Mouse (Mus musculus) gastrocnemius, adult 2 months (tissue): ENCODE measurements around the gene Gm49354. TPM values are rescaled to one million over a fixed set of nuclear protein-coding genes. Genes with fewer than 3 reads are reported as not detected.
"Not testable (repeated sequence)": the region's sequence is repeated elsewhere in the genome, so short reads cannot be mapped to it uniquely, and the experiment has no call there.

ENCODE experiments used
- DNase-seq: peaks from one replicate; pipeline ENCODE4 v3.0.0; 2022
- H3K27ac ChIP-seq: fragments of 200-600 bp; 2 replicates; pipeline ENCODE4 v1.8.1; 2022; ENCODE audit warnings: mild to moderate bottlenecking
- H3K4me3 ChIP-seq: fragments of 200-600 bp; 2 replicates; pipeline ENCODE4 v1.8.1; 2022; ENCODE audit warnings: mild to moderate bottlenecking, moderate library complexity
- CTCF ChIP-seq: fragments of 200-600 bp; IDR thresholded peaks from 2 replicates; pipeline ENCODE4 v1.8.1; 2022; ENCODE audit warnings: antibody characterized with exemption, mild to moderate bottlenecking, moderate library complexity
- intact Hi-C: fragments of 180-260 bp; cut with DNase I; formaldehyde crosslinking; loops from one replicate; pipeline ENCODE4 v1.15.1; 2025
- total RNA-seq, 2 experiments: library from RNA; stranded (reverse); gene quantifications; 2 replicates each; pipeline ENCODE4 v1.2.3; 2021

The Gm49354 gene
- total RNA-seq, 2 experiments from 2014 or later = not detected

GRCm38 (mm10) chr13:59750310-59750709 is 31.7 kb downstream of the Gm49354 start:
- Histone ChIP-seq H3K4me3 (no peak overlapping the region), H3K27ac (no peak overlapping the region)
- DNase-seq = no peak
- intact Hi-C loops = no loop called here
- no peak for TF ChIP-seq CTCF

- Histone ChIP-seq H3K4me3 (no peak within 1 kb of the TSS), H3K27ac (no peak within 1 kb of the TSS)
- no peak for TF ChIP-seq CTCF
- intact Hi-C loops = no loop called here
- DNase-seq = no peak
Observed at GRCm38 (mm10) chr13:59746711-59747110, 35.3 kb downstream of the Gm49354 start, which contains the start of gene 1700014D04Rik. 1700014D04Rik (minus strand) TSS chr13:59746752.

- TF ChIP-seq CTCF = no peak
- intact Hi-C loops = no loop called here
- H3K4me3 ChIP-seq = no peak overlapping the region
- no peak overlapping the region for H3K27ac ChIP-seq
- no peak for DNase-seq
Observed at GRCm38 (mm10) chr13:59746164-59746563, 35.9 kb downstream of the Gm49354 start.

- intact Hi-C loops = no loop called here
- Histone ChIP-seq H3K4me3 (no peak overlapping the region), H3K27ac (no peak overlapping the region)
- no peak for DNase-seq
- no peak for TF ChIP-seq CTCF
Observed at GRCm38 (mm10) chr13:59745462-59745861, 36.6 kb downstream of the Gm49354 start.

GRCm38 (mm10) chr13:59741697-59742096 is 40.3 kb downstream of the Gm49354 start:
- Histone ChIP-seq H3K27ac (no peak overlapping the region), H3K4me3 (no peak overlapping the region)
- intact Hi-C loops = no loop called here
- DNase-seq = no peak
- peak; percentile 40; the same call in 1 of the 2 replicates for TF ChIP-seq CTCF

- Histone ChIP-seq H3K27ac (no peak overlapping the region), H3K4me3 (no peak overlapping the region)
- TF ChIP-seq CTCF = no peak
- DNase-seq = peak; percentile 55
- intact Hi-C loops = no loop called here
Observed at GRCm38 (mm10) chr13:59741096-59741495, 40.9 kb downstream of the Gm49354 start.

- no peak overlapping the region for H3K4me3 ChIP-seq
- no peak for TF ChIP-seq CTCF
- intact Hi-C loops = no loop called here
- no peak for DNase-seq
- H3K27ac ChIP-seq = no peak overlapping the region
Observed at GRCm38 (mm10) chr13:59739397-59739796, 42.6 kb downstream of the Gm49354 start.

GRCm38 (mm10) chr13:59738455-59738854 is 43.6 kb downstream of the Gm49354 start:
- no peak overlapping the region for H3K27ac ChIP-seq
- no peak overlapping the region for H3K4me3 ChIP-seq
- DNase-seq = no peak
- intact Hi-C loops = no loop called here
- no peak for TF ChIP-seq CTCF

GRCm38 (mm10) chr13:59735190-59735589 is 46.9 kb downstream of the Gm49354 start:
- Histone ChIP-seq H3K4me3 (no peak overlapping the region), H3K27ac (no peak overlapping the region)
- intact Hi-C loops = no loop called here
- no peak for TF ChIP-seq CTCF
- no peak for DNase-seq

GRCm38 (mm10) chr13:59734347-59734746 is 47.7 kb downstream of the Gm49354 start:
- intact Hi-C loops, H3K4me3 ChIP-seq, DNase-seq, H3K27ac ChIP-seq: not testable (repeated sequence)

- no peak for TF ChIP-seq CTCF
- no peak for DNase-seq
- Histone ChIP-seq H3K27ac (no peak overlapping the region), H3K4me3 (no peak overlapping the region)
- intact Hi-C loops = no loop called here
Observed at GRCm38 (mm10) chr13:59733936-59734335, 48.1 kb downstream of the Gm49354 start.

GRCm38 (mm10) chr13:59731652-59732051 is 50.4 kb downstream of the Gm49354 start, which contains the start of gene Spata31d1d:
Spata31d1d (minus strand) TSS chr13:59731752.
- TF ChIP-seq CTCF = no peak
- no peak for DNase-seq
- Histone ChIP-seq H3K27ac (no peak within 1 kb of the TSS), H3K4me3 (no peak within 1 kb of the TSS)
- intact Hi-C loops = no loop called here

- TF ChIP-seq CTCF = no peak; the same call in none of the 2 replicates
- peak; percentile 83 for DNase-seq
- Histone ChIP-seq H3K27ac (no peak overlapping the region), H3K4me3 (no peak overlapping the region)
- intact Hi-C loops = loop anchor here (1.0 to 5.0 kb wide), 4 partner anchors 96 to 213 kb away; partner anchors contain the start of genes Agtpbp1 and Naa35
Observed at GRCm38 (mm10) chr13:59728378-59729093, 53.5 kb downstream of the Gm49354 start.
